Mouse (Mus musculus) c-Kit-positive CD71-positive TER-119-negative erythroid progenitor cells, embryonic 14.5 days (primary cell): ENCODE data around the gene Mical3.

ENCODE experiments used
- DNase-seq: peaks from one replicate; pipeline ENCODE4 v3.0.0-alpha.2; 2013; ENCODE audit warnings: low read depth

Gene Mical3

DNA sequence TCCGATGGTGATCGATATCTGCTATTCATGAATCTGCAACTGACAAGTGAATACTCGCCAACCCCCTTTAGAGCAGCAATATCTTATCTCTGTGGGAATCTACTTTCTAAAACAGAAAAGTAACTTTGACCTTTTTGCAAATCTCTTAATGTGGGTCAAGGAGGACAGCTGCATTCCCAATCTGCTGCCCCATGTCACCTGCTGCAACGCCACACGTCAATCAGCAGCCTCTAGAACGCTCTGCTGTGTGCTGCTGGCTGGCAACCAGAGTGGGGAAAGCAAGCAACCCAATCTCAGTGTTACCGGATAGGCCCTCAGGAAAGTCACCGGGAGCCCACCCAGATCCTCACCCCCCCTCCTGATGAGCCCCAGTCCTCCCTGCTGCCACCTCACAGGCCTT, 79.4 kb downstream of the Mical3 start:
- no peak for DNase-seq

DNA sequence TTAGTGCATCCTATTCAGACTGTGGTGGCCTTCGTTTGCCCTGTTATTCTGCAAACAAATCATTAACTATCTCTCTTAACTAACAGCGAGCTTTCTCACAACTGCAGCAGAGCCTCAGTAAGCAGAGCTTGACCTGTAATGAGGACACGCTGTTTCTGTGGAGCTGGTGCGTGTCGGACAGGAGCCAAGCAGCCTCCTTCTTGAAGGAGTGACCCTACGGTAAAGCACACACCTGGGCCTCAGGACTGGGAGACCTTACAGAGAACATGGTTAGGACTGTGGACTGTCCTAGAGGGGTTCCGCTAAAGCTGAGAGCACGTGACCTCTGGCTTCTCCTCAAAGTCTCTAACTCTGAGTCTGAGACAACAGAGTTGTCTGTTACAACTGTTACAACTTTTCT, 82.1 kb downstream of the Mical3 start:
- DNase-seq: no peak

DNA sequence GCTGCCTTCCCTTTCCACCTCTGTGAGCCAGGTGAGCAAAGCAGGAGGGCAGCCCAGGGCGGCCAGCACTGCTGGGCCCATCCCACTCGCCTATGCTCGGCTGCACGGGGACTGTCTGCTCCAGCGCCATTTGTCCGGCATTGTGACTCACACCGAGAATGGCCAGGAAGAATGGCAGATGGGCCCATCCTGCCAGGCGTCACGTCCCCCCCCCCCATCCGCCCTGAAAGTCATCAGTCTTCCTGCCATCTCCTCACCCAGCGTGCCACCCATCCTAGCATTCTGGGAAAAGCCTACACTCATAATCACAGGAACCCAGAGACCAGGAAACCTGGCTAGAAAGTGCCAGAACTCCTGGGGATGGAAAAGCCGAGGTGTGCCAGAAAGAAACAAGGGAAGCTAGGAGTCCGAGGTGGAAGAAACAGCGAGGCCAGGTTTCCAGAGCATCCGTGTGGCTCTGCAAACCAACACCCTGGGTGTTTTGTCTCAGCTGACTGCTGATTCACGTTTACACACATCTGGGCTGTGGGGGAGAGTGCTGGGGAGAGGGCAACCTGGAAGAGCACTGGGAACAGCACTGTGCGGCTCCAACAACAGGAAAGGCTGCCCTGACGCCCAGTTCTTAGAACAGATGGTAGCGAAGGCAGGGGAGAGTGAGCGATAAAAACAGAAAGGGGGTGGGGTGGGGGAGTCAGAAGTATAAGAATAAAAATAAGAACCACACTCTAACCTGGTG, 85.3 kb downstream of the Mical3 start:
- DNase-seq: no peak

DNA sequence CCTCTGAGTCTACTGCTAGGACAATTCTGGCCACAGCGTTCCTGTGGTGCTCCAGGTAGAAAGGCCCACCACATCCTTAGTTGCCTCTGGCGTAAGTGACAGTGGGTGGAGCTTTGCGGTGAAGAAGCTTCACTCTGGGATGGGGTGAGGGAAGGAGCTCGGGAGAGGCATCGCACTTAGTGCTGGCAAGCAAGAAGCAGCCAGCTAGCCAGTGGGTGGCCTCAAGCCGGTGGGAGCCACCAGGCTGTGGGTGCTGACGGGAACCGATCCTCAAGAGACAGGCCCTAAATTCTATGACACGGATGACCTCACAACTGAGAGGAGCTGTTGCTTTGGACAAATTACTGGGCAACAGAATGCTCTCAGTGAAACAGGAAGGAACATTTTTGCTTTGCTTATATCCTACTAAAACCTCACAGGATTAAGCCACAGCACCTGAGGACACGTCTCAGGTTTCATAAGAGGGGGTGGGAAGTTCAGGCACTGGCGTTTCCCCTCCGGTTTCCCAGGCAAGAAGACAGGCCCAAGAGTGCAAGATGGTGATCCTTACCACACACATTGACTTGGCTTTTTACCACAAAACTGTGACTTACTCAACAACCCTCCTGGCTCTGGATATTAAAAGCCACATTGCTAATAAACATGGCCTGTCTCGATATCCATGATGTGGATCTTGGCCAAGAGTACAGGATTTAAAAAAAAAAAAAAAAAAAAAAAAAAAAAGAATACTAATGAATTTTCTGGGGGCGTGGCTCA, 87.2 kb downstream of the Mical3 start:
- no peak for DNase-seq

DNA sequence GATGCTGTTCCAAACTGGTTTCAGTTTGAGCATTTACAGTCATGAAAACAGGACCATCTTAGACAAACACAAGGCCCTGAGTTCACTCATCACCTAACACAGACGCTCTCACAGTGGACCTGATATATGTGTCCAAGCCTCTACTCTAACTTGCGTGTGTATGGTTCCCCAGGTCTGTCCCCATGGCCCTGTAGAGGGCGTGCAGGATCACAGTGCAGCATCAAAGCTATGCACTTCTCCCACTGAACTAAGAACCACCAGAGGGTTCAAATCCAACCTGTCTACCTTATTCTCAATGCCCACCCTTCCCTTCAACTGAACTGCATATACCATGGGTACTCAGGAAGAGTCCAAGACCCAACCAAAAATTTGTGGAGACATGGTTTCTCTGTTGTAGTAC, 91.1 kb downstream of the Mical3 start:
- DNase-seq: no peak

DNA sequence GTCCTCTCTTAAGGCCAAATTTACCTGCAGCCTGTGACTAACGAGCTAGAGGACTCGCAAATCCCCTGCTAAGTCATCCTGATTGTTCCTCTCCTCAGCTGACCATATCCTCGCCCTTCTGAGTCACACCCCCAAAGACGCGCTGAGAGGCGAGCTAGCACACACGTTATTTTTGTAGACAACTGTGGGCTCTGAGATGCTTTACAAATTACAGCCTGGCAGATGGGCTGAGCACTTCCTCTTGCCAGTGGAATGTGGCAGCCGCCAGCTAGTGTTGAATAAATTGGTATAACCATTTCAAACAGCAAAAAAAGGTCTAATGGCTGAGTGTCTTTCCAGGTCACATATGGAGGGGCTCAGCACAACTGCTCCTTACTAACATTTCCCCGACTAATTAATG, 91.5 kb downstream of the Mical3 start:
- no peak for DNase-seq

DNA sequence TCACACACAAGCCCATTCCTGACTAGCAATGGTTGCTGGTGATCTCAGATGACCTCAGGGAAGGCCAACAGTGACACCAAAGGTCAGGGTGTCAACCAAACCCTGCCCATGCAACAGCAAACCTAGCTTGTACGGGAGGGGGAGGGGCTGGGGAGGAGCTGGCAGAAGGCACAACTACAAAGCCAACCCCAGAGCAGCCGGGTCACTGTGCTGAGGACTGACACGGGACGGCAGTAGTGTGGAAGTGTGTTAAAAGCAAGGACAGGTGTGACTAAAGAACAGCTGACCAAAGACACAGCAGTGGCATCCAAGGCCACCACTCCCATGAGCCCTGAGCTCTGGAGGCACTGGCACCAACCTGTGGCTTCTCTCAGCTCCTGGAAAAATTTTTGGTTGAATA, 93.7 kb downstream of the Mical3 start:
- DNase-seq: no peak

DNA sequence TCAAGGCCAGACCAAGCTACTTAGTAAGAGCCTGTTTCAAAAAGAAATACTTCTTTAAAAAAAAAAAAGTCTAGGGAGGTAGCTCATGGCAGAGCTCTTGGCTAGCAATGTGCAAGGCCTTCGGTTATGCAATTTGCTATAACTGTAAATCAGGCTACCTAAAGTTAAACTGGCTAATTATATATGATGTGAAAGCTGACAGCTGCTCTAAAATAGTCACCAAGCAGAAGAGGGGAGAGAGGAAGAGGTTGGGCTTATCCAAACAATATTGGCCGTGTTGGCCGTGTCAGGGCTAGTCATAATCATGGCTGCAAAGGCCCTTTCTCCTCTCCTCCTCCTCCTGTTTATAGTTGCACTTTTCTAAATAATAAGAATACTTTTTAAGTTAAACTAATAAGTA, 94.9 kb downstream of the Mical3 start:
- no peak for DNase-seq

DNA sequence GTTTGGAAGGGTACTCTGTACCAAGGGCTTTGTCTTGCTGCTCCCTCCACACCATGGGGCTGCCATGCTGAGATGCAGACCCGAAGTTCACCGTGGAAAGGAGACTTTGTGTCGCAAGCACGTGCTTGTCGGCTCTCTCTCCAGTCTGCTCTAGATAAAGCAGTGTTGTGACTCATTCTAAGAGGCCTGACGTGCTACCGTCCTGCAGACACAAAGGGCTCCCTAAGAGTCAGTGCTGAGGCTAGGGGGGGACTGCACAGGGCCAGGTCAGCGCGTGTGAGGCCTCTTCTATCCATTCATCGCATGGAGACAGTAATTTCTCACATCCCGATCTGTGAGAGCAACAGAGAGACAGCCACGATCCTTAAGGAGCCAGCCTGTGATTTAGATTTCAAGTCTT, 95.5 kb downstream of the Mical3 start:
- DNase-seq: no peak

DNA sequence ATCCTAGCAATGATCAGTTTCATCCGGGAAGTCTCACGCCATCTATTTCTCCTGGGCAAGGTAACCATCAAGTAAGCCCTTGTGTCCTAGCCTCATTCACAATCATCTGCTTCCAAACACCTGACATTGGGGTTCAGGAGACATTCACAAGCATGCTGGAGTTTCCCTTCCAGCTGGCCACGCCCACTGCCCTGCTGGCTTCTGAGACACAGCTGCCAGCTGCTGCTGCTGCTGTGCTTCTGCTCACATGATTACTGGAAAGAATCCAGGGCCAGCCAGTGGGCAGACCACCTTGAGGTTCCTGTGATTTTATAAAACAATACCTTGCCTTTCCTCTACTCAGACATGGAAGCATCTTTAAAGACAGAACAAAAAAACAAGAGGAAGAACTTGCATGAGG, 97.5 kb downstream of the Mical3 start:
- DNase-seq: no peak

DNA sequence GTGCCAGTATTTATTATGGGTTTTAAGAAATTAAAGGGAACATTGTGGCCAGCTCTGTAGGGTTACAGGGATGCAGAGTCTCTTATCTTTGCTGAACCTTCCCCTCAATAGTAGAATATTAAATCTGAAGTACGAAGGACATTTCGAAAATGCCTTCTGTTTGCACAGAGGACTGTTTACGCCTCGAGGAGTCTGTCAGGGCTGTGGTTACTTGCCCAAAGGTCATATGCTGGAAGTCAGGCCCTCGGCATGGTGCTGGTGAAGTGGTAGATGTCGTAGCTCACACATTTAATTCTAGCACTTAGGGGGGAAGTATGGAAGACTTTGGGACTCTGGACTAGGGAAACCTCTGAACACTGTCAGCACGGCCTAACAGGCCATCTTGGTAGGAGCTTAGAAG, 99.4 kb downstream of the Mical3 start:
- no peak for DNase-seq

DNA sequence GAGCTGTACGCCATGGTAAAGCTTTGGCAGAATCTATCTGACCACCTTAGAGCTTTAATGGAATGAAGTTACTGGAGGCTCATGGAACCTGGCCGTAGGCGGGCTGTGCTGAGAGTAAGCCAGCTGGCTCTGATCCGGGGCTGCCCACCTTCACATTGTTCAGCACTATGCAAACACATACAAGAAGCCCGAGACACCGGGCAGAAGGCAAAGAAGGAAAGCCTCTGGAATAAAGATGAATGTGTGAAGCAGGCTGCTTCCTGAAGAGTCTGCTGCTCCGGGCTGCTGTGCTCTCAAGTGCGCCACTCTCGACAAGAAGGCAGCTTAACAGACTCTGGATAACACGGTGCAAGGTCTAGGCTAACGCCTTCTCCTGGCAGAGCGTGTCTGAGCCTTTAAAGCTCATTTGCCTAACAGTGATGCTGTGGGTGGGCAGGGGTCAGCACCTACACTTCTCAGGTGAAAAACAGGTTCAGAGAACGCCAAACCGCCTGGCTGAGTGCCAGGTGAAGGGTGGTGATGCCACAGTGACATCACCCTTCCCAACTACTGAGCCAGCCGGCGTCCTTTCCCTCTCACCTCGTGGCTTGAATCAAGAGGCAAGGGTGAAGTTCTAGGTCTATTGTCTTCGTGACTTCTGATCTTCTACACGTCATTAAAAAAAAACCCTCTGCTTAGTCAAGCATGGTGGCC, 100.8 kb downstream of the Mical3 start:
- no peak for DNase-seq

DNA sequence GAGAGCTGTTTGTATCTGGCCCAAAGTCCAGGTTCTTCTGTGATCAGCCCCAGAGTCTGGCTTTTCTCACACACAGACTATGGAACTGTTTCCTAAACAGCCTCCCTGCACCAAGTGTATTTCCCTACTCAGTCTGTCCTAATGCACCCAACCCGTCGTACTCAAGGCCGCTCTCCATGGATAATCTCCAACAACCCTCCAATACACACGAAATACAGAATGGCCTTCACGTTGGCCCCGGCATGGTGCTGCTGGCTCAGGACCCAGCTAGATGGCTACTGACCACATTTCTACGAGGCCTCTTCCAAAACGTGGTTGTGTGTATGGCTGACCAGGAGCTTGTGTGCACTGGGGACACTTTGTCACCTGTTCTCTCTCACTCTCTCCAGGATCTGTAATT, 102.3 kb downstream of the Mical3 start:
- DNase-seq: no peak

DNA sequence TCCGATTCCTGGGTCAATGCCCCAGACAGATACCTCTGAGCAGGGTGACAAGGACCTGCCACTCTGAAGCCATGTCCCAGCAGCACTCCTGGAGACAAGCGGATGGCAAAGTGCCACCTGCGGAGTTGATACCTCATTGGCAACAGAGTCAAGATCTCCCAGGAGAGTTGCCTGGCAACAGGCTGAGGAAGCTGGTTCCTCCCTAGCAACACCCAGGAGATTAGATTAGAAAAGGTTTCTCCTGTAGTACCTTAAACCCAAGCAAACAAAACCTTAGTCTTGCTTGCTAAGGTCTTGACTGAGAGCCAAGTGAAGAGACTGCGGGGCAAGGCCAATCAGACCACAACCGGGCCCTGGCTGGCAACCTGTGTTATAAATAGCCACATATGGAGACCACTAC, 103.5 kb downstream of the Mical3 start:
- DNase-seq: no peak

DNA sequence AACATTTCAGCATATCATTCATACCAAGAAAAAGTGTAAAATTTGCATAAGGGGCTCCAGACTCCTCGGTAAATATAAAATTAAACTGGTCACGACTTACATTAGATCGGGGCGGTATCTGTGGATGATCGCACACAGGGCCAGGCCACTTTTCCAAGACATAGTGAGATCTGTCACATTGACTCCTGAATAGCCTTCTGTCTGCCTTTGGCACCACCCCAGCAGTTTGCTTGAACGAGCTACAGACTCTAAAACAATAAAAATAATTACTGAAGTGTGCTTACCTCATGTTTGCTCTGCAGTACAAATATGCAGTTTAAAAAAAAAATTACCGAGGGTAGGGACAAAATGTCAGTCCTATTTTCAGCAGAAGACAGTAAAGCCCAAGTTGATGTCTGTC, 103.9 kb downstream of the Mical3 start:
- no peak for DNase-seq

DNA sequence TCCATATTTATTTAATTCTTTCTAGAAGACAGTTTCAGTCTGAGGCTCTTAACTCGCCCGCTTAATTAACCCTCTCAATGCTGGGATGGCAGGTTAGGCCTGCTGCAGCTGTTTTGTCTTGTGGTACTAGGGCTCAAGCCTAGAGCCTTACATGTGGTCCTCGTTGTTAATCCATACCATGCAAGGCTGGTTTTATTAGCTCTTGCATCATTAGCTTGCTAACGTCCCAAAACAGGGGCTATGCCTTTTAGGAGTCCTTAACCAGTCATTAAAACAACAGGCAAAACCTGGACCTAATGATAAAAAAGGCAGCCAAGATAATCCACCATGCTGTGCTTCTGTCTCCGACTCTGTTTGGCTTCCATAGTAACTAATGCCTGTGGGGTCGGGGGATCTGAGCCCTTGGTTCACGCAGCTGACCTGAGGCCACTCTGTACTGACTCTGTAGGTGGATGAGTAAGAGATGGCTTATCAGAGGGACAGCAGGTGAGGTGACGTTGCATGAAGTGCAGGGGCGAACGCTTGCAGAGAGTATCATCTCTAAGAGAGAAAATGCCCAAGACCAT, 104.7 kb downstream of the Mical3 start:
- no peak for DNase-seq

DNA sequence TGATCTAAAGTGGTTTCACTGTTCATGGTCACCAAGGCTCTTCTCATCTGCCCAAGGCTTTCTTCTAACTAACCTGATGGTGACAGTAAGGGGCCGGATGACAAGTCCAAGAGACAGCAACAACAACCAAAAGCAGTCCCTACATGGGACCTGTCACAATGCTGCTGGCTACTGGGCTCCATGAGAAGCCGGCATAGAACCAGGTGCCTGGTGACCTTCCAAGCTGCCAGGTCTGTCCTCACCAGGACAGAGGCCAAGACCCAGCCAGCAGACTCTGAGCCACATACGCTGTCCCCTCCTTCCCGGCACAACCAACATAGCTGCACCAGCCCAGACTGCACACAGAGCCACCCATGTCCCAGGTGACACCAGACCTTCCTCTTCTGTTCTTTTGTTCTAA, 112.7 kb downstream of the Mical3 start:
- DNase-seq: no peak

DNA sequence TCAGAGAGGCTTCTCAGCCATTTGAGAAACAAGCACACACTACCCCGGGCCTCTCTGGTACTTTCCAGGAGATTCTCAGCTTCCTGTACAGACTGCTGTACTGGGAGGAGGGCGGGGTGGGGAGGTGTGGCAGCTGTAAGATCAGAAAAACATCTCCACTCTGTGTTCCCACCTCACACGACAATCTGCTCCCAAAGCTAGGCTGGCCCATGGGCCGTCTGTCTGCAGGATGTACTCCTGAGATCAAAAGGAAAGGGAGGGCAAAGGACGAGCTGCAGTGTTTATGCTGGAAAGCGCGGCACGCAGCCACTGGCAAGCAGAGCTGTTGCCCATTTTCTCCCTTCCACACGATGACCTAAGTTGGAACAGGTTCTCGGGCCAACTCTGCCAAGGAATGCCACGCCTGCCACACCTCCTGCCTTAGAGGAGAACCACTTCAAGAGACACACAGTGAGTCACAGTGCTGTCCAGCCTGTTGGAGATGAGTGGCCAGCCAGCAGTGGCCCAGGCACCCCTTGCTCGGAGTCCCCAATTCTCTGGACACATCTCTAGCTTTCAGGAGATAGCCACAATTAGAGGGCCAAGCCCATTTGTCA, 113.3 kb downstream of the Mical3 start:
- no peak for DNase-seq

DNA sequence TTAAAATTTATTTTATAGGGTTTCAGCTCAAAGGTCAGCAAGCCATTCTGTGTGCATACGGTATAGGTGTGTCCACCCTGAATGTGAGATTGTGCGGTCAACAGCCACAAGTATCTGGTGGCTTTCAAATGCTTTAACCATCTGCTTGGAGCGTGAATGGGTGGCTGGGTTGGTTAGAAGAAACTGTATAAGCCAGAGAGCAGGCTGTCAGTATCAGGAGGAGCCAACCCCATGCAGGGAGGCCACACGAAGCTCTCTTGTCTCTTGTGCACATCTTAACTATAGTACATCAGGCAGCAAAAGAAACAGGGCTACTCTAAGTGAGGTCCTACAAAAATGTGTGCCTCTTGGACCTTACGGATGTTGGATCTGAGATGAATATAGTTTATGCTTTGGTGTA, 114.7 kb downstream of the Mical3 start:
- no peak for DNase-seq

DNA sequence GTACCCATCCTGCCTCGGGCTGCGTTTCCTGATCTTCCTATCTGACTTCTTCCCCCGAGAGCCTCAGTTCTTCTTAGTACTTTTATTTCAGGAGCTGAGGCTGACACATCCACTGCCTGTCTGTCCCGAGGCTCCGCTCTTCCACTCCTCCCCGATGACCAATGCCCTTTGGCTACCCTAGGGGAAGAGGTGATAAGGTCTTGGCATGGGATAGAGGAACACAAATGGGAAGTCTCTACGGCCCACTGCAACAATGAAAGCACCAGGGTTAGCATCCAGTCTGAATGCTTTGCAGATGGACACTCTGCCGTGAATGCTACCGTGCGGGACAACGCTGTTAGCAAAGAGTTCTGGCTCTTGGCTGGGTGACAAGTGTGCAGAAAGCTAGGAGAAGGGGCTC, 116.5 kb downstream of the Mical3 start:
- DNase-seq: no peak

DNA sequence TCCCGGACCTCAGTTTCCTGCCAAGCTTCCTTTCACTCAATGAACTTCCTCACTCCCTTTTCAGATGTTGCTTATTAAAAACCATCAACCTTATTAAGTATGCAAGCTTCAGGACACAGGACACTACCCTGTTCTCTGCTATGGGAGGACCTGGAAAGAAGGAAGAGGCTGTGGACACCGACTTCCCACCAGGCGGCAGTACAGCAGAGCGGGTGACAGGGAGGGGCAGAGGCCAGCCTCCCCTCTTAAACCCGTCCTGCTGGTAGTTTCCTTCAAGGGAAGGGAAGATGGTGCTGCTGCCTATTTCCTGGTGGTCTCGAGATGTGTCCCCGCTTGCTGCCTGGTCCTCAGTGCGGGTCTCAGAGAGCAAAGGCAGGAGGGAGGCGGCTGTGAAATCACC, 117.0 kb downstream of the Mical3 start:
- DNase-seq: no peak

DNA sequence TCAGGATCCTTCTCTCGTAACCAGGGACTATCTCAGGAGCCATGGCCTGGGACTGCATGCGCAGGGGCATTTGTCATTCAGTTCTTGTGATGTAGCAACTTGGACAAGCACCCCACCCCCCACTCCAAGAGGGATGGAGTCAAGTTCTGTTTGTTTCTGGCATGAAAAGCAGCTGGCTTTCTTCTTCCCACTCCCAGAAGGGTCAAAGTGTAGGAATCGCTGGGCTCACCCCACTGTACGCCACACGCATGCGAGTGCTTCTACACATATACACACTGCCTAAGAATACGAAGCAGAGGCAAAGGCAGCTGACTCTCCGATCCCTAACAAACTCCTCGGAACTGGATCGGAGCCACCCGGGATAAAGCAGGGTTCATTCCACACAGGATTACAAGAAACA, 119.1 kb downstream of the Mical3 start:
- no peak for DNase-seq

DNA sequence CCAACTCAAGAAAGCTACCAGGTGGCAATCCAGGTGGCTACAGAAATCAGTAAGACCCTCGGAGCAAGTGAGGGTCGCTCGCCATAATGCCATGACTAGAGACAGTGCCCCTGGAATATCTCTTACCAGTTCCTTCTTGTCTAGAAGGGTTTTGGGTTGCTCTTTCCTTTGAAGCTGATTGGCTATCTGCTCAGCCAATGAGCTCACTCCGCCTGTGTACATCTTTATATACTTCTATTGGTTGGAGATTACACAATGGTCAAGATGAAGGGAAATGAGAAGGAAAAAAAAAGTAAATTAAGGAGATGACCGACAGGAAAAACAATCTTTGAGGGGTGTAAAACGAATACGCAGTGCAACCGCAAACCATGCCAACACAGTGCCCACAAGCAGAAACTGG, 121.1 kb downstream of the Mical3 start:
- no peak for DNase-seq
